Mouse (Mus musculus) urinary bladder, postnatal 4 days (tissue): ENCODE data around the gene Myl9.

Source experiments
- DNase-seq, 2 experiments: peaks; one replicate each; pipeline ENCODE4 v3.0.0; 2021 to 2022; ENCODE audit warnings: low spot score in 2 of 2

Myl9 gene

GRCm38 (mm10) chr2:156774738-156775454, at the start of gene Myl9:
Gene Myl9, plus strand, starts transcription at chr2:156775420.
- DNase-seq, result peak in 1 of 2 experiments; percentile 78

- no peak for DNase-seq
Observed at GRCm38 (mm10) chr2:156726344-156726743, 48.9 kb upstream of the Myl9 start.

GRCm38 (mm10) chr2:156726878-156727277, 48.3 kb upstream of the Myl9 start:
- DNase-seq, result no peak

GRCm38 (mm10) chr2:156729537-156730469, 45.4 kb upstream of the Myl9 start:
- DNase-seq, result no peak

- no peak for DNase-seq
Observed at GRCm38 (mm10) chr2:156730501-156730921, 44.7 kb upstream of the Myl9 start.

GRCm38 (mm10) chr2:156731592-156731991, 43.6 kb upstream of the Myl9 start:
- DNase-seq, result no peak

GRCm38 (mm10) chr2:156732109-156732508, 43.1 kb upstream of the Myl9 start:
- peak in 1 of 2 experiments; percentile 34 for DNase-seq

GRCm38 (mm10) chr2:156735761-156736335, 39.4 kb upstream of the Myl9 start:
- DNase-seq, result no peak

GRCm38 (mm10) chr2:156736846-156737245, 38.4 kb upstream of the Myl9 start:
- peak in 1 of 2 experiments; percentile 21 for DNase-seq

- no peak for DNase-seq
Observed at GRCm38 (mm10) chr2:156737976-156738375, 37.2 kb upstream of the Myl9 start.

GRCm38 (mm10) chr2:156741265-156741664, 34.0 kb upstream of the Myl9 start:
- DNase-seq, result no peak

- DNase-seq, result no peak
Observed at GRCm38 (mm10) chr2:156741998-156742397, 33.2 kb upstream of the Myl9 start.

- DNase-seq, result no peak
Observed at GRCm38 (mm10) chr2:156743248-156743647, 32.0 kb upstream of the Myl9 start.

GRCm38 (mm10) chr2:156744414-156744813, 30.8 kb upstream of the Myl9 start:
- DNase-seq, result no peak

GRCm38 (mm10) chr2:156747315-156747714, 27.9 kb upstream of the Myl9 start:
- no peak for DNase-seq

GRCm38 (mm10) chr2:156749687-156750086, 25.5 kb upstream of the Myl9 start:
- DNase-seq, result no peak

- no peak for DNase-seq
Observed at GRCm38 (mm10) chr2:156756937-156757336, 18.3 kb upstream of the Myl9 start.

- DNase-seq, result no peak
Observed at GRCm38 (mm10) chr2:156760843-156761505, 14.2 kb upstream of the Myl9 start.

- no peak for DNase-seq
Observed at GRCm38 (mm10) chr2:156761521-156762278, 13.5 kb upstream of the Myl9 start.

GRCm38 (mm10) chr2:156762499-156762898, 12.7 kb upstream of the Myl9 start:
- DNase-seq, result no peak

GRCm38 (mm10) chr2:156763101-156763500, 12.1 kb upstream of the Myl9 start:
- DNase-seq, result no peak
